8 mouse cellular contexts compared by ENCODE assay signal in the genomic region with DNA sequence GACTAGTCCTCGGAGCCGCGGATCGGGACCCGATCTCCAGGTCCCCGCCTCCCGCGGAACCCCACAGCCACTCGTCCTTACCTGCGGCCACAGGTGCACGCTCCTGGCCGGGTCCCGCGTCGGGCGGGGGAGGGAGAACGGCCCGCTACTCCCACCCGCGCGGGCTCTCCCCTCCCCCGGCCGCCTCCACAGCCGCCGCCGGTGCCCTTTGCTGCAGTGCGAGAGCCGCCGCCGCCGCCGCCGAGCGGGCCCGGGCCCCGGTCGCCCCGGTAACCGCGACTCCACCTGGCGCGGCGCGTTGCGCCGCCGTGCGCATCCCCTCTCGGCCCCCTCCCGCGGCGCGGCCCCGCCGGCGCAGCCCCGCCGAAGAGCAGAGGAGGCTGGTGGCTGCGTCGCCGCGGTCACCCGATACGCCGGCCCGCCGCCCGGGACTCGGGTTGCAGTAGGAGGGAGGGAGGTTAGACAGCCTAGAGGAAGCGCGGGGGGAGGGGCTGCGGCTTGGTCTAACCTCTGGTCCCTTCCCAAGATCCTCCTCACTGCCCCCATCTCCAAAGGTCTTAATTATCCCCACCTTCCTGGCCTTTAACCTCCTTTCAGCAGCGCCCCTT. TPM values are rescaled to one million over a fixed set of nuclear protein-coding genes. Genes with fewer than 3 reads are reported as not detected.
DNase-seq lines count a peak whose midpoint lies in the region; ATAC-seq and TF ChIP-seq lines count a peak whose summit lies in the region.

No protein-coding gene starts in this region.

- TF ChIP-seq CTCF in layer of hippocampus, adult 2 months (conservative IDR thresholded peaks at IDR 0.05), result no peak

- H3K9ac ChIP-seq in midbrain, embryonic 12.5 days (replicated peaks), result peak overlapping the region; percentile 77

- H3K9me3 ChIP-seq in midbrain, embryonic 12.5 days, result no peaks in the 10 kb centered on the region

- H3K27ac ChIP-seq in layer of hippocampus, adult 2 months, result peak overlapping the region; percentile 93
- H3K27ac ChIP-seq in midbrain, embryonic 12.5 days (replicated peaks), result no peak overlapping the region

- peak; percentile 64; the same call in 1 of the 2 replicates for ATAC-seq in midbrain, embryonic 12.5 days (ENCODE audit: low FRiP score, low read depth)

- peak overlapping the region; percentile 98 for H3K4me2 ChIP-seq in midbrain, embryonic 12.5 days (replicated peaks)

- H3K4me3 ChIP-seq in layer of hippocampus, adult 2 months, result peak overlapping the region; percentile 67
- peak overlapping the region; percentile 56 for H3K4me3 ChIP-seq in midbrain, embryonic 12.5 days

- peaks cover 47% of the 10 kb centered on the region for H3K4me1 ChIP-seq in midbrain, embryonic 12.5 days

- H3K36me3 ChIP-seq in midbrain, embryonic 12.5 days, result no peaks in the 10 kb centered on the region

- 2% methylated on average over 32 of the region's 73 CpGs for WGBS in midbrain, embryonic 12.5 days

- peak in 1 of 2 experiments; percentile 52 for DNase-seq in layer of hippocampus, adult 2 months (ENCODE audit: low spot score in 2 of 2)
- no peak for DNase-seq in layer of hippocampus, postnatal 14 days (ENCODE audit: low spot score in 2 of 2)
- DNase-seq in cerebellum, postnatal 10 days, result peak; percentile 71 to 79
- DNase-seq in gastrocnemius, postnatal 25 days, result peak; percentile 65
- peak; percentile 78 for DNase-seq in kidney, postnatal 10 days
- peak; percentile 86 for DNase-seq in yolk sac, embryonic 10.5 days (ENCODE audit: low spot score)
- DNase-seq in left cerebral cortex, adult 9 months (ENCODE audit: low spot score in 2 of 2), result no peak

- peaks cover 93% of the 10 kb centered on the region for H3K27me3 ChIP-seq in midbrain, embryonic 12.5 days

RNA-seq across cellular contexts. Expression of a gene that starts 29.1 kb away (rescaled TPM):
- 100 to 1,000 TPM; 226 to 232 TPM for total RNA-seq in layer of hippocampus, adult 2 months (2021)
- total RNA-seq in layer of hippocampus, postnatal 14 days (2021), result 100 to 1,000 TPM; 309 to 331 TPM
- total RNA-seq in gastrocnemius, postnatal 25 days (2021), result under 1 TPM; 0.43 to 0.49 TPM
- polyA plus RNA-seq in midbrain, embryonic 12.5 days (2016; fragmentation: Nextera tagmentation; extraction: Ambion mirVana), result 6.5 and 7.3 TPM in 2 replicates

RNA-seq across cellular contexts. Expression of a gene that starts 46.8 kb away (rescaled TPM):
- under 1 TPM in 1 of 2 experiments, not detected in 1; 0.25 TPM for total RNA-seq in layer of hippocampus, adult 2 months (2021)
- not detected for total RNA-seq in layer of hippocampus, postnatal 14 days (2021)
- total RNA-seq in gastrocnemius, postnatal 25 days (2021), result not detected
- polyA plus RNA-seq in midbrain, embryonic 12.5 days (2016; fragmentation: Nextera tagmentation; extraction: Ambion mirVana), result 0.77 and 0.84 TPM in 2 replicates

Comparison
In these comparisons a context has a peak if more than half of its experiments do, and no peak if none do; other contexts are left out.
1. DNase-seq: peak in cerebellum, postnatal 10 days (2 of 2), gastrocnemius, postnatal 25 days (single experiment), kidney, postnatal 10 days (single experiment) and yolk sac, embryonic 10.5 days (single experiment); none in layer of hippocampus, postnatal 14 days (0 of 2) and left cerebral cortex, adult 9 months (0 of 2).
2. RNA of a gene that starts 29.1 kb away (total RNA-seq): 309 to 331 TPM in layer of hippocampus, postnatal 14 days and 226 to 232 TPM in layer of hippocampus, adult 2 months; 0.43 to 0.49 TPM in gastrocnemius, postnatal 25 days; every median in the first group is over 100 times any median in the second.